Mouse (Mus musculus): ENCODE data around the gene Plpp3.

Gene Plpp3

GRCm38 (mm10) chr4:105190826-105191225 is 33.7 kb downstream of the Plpp3 start:
- DNase-seq (ENCODE audit: low read depth): no peak

- no peak for DNase-seq (ENCODE audit: low read depth)
Measured at GRCm38 (mm10) chr4:105191550-105191949, 34.4 kb downstream of the Plpp3 start.

- DNase-seq (ENCODE audit: low read depth): no peak
Measured at GRCm38 (mm10) chr4:105192665-105193064, 35.5 kb downstream of the Plpp3 start.

- no peak for DNase-seq (ENCODE audit: low read depth)
Measured at GRCm38 (mm10) chr4:105195256-105195655, 38.1 kb downstream of the Plpp3 start.

- no peak for DNase-seq (ENCODE audit: low read depth)
Measured at GRCm38 (mm10) chr4:105196099-105196498, 39.0 kb downstream of the Plpp3 start.

- DNase-seq (ENCODE audit: low read depth): no peak
Measured at GRCm38 (mm10) chr4:105196993-105197765, 40.0 kb downstream of the Plpp3 start.

- no peak for DNase-seq (ENCODE audit: low read depth)
Measured at GRCm38 (mm10) chr4:105198696-105199095, 41.5 kb downstream of the Plpp3 start.

- DNase-seq (ENCODE audit: low read depth): no peak
Measured at GRCm38 (mm10) chr4:105199345-105199744, 42.2 kb downstream of the Plpp3 start.

GRCm38 (mm10) chr4:105200624-105201524 is 43.7 kb downstream of the Plpp3 start:
- no peak for DNase-seq (ENCODE audit: low read depth)

GRCm38 (mm10) chr4:105202439-105202838 is 45.3 kb downstream of the Plpp3 start:
- no peak for DNase-seq (ENCODE audit: low read depth)

- no peak for DNase-seq (ENCODE audit: low read depth)
Measured at GRCm38 (mm10) chr4:105203303-105203761, 46.2 kb downstream of the Plpp3 start.

- no peak for DNase-seq (ENCODE audit: low read depth)
Measured at GRCm38 (mm10) chr4:105204071-105204470, 46.9 kb downstream of the Plpp3 start.

- DNase-seq (ENCODE audit: low read depth): no peak
Measured at GRCm38 (mm10) chr4:105205045-105205851, 48.1 kb downstream of the Plpp3 start.

- no peak for DNase-seq (ENCODE audit: low read depth)
Measured at GRCm38 (mm10) chr4:105206102-105206501, 49.0 kb downstream of the Plpp3 start.

GRCm38 (mm10) chr4:105206995-105207394 is 49.8 kb downstream of the Plpp3 start:
- peak; percentile 13 for DNase-seq (ENCODE audit: low read depth)

- no peak for DNase-seq (ENCODE audit: low read depth)
Measured at GRCm38 (mm10) chr4:105207641-105208040, 50.5 kb downstream of the Plpp3 start.

GRCm38 (mm10) chr4:105208977-105209376 is 51.8 kb downstream of the Plpp3 start:
- no peak for DNase-seq (ENCODE audit: low read depth)

- DNase-seq (ENCODE audit: low read depth): no peak
Measured at GRCm38 (mm10) chr4:105213314-105213713, 56.2 kb downstream of the Plpp3 start.

GRCm38 (mm10) chr4:105214438-105214837 is 57.3 kb downstream of the Plpp3 start:
- DNase-seq (ENCODE audit: low read depth): no peak

- no peak for DNase-seq (ENCODE audit: low read depth)
Measured at GRCm38 (mm10) chr4:105215726-105216410, 58.7 kb downstream of the Plpp3 start.

GRCm38 (mm10) chr4:105218202-105218601 is 61.1 kb downstream of the Plpp3 start:
- no peak for DNase-seq (ENCODE audit: low read depth)

Data from c-Kit-positive CD71-negative TER-119-negative erythroid progenitor cells, embryonic 14.5 days (primary cell).